Mouse (Mus musculus) erythroblast, adult 5-6 weeks (primary cell): Measurements from ENCODE around the gene Luzp1. TPM values are rescaled to one million over a fixed set of nuclear protein-coding genes. Genes with fewer than 3 reads are reported as not detected.

Source experiments
- ATAC-seq: replicated peaks from 2 replicates; pipeline ENCODE4 v1.8.0; 2016; ENCODE audit warnings: moderate number of reproducible peaks, mild to moderate bottlenecking, moderate TSS enrichment, inconsistent platforms; ENCODE audit not compliant: poor library complexity, low FRiP score, severe bottlenecking
- total RNA-seq, 2 experiments: library from RNA; stranded (forward) in 1 of 2; stranded (reverse) in 1 of 2; fragments of 150-400 nt in 1 of 2; fragments of 200-764, 138-1000 nt in 1 of 2; gene quantifications; 2 replicates each; pipeline versions ENCODE4 v1.2.3 to v1.2.4; 2015 to 2017; ENCODE audit warnings: low replicate concordance in 2 of 2

The Luzp1 gene
- total RNA-seq, 2 experiments from 2014 or later: 1.0 to 1.2 TPM

DNA sequence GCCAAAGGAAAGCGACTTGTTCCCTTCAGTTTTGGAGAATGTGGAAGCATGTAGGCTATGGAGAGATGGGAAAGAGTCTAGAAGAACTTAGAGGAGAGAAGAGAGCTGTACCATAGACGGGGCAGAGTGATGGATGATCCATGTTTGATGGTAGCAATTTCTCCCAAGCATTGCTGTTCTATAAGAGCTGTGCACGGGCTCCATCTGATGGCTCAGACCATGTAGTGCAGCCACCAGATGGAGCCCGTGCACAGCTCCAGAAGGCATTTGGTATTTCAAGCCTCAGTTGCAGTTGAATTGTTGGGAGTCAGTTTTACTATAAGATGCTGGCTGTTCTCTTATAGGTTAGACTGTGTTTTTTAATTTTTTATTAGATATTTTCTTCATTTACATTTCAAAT is 56.9 kb downstream of the Luzp1 start:
- ATAC-seq: peak; percentile 78; the same call in 1 of the 2 replicates

- no peak for ATAC-seq
Observed at GRCm38 (mm10) chr4:136545151-136545550, 75.6 kb downstream of the Luzp1 start.

GRCm38 (mm10) chr4:136546279-136547045 is 76.9 kb downstream of the Luzp1 start:
- no peak for ATAC-seq

DNA sequence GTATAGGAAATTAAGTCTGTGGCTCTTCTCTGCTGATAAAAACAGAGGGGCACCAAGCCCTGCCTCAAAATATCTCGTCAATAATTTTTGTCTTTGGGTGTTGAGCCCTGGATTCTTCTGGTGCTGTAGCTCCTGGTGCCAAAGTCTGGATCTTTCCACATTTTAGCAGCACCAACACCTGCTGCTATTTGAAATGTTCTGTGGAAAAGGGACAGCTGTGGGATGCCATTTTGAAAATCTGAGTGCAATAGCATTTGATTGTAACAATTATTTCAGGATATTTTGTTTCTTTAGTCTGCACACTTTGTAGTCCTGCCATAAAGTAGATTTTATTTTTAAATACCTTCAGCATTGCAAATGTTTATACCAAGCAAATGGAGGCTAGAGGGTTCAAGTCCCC is 78.2 kb downstream of the Luzp1 start:
- no peak for ATAC-seq

DNA sequence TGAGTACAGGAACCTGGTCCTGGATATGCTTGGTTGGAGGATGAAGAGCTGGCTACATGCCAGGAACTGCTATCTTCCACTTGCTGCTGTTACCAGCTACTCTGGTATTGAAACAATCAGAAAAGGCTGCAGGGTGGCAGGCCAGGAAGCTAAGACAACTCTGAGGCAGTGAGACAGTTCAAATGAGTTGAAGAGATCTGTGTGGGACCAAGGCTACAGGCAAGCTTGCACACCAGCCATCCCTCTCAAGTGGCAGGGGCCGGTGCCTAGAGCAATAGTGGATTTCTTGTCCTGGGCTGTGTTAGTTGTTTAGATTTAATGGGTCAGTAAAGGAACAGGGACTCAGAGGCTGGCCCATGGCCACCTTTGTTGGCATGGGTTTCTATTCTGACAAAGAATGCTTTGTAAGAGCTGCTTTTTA is 78.8 kb downstream of the Luzp1 start:
- ATAC-seq: no peak; the same call in 1 of the 2 replicates

DNA sequence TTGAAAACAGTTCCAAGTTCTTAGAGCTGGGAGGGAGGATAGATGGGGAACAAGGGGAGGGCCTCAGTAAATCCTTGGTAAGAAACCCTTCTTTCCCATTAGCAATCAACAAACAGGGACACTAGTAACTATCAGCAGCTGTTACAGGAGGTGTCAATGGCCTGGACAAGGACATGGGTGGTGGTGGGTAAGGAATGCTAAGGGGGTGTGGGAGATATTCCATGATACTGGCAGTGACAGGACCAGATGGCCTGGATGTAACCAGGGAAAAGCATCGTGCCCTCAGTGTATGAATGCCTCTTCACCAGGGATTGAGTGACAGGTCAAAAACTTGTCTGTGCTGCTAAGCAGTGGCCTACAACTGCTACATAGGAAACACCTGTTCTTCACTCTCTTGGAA is 83.5 kb downstream of the Luzp1 start:
- no peak for ATAC-seq

DNA sequence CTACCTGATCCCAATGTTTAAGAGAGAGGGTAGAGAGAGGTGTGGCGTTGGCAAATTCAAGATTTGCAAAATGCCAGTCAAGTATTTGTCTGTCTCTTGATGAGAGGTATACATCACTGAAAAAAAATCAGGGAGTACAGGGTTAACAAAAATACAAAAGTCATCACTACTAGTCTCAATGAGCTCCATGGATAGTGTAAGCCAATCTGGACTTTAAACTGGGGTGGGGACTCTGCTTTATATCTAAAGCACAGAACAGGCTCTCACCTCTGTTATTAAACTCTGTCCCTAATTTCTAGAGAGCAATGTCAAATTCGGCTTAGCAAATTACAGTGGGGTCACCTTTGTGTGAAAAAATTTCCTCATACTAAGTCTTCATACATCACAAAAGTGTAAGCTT is 88.1 kb downstream of the Luzp1 start:
- ATAC-seq: no peak

- no peak for ATAC-seq
Observed at GRCm38 (mm10) chr4:136559690-136560089, 90.1 kb downstream of the Luzp1 start.

GRCm38 (mm10) chr4:136560270-136560991 is 90.9 kb downstream of the Luzp1 start:
- ATAC-seq: no peak

- no peak for ATAC-seq
Observed at GRCm38 (mm10) chr4:136562755-136563154, 93.2 kb downstream of the Luzp1 start.

DNA sequence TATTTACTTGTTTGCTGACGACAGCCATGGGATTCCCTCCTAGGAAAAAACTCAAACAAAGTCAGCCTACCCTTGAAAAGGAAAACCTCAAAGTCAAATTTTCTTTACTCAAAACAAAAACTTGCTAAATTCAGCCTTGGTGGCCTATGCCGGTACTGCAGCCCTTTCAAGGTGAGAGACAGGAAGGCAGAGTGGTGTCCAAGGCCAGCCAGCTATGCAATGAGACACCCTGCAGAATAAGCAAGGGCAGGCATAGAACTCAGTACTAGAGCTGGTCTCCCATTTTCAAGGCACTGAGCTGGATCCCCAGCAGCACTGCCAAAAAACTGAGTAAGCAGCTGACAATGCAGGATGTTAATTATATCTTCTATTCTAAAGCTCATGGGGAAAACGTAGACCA is 99.1 kb downstream of the Luzp1 start:
- ATAC-seq: no peak

- ATAC-seq: no peak
Observed at GRCm38 (mm10) chr4:136569998-136570397, 100.4 kb downstream of the Luzp1 start.

DNA sequence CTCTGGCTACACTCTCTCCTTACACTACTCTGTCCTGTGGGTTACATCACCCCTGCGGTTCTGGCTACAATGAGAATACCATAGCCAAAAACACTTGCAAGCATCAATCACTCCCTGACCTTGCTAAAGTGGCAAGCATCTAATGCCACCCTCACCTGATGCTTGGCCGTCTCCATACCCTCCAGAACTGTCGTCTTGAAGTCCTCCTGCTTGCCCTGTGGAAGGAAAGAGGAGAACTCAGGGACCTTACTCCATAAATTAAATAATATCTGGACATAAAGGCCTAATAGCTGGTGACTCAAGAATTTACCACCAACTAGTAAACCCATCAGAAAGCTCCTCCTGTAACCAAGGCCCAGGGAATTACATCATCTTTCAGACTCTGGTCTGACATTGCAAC is 112.3 kb downstream of the Luzp1 start:
- no peak for ATAC-seq

DNA sequence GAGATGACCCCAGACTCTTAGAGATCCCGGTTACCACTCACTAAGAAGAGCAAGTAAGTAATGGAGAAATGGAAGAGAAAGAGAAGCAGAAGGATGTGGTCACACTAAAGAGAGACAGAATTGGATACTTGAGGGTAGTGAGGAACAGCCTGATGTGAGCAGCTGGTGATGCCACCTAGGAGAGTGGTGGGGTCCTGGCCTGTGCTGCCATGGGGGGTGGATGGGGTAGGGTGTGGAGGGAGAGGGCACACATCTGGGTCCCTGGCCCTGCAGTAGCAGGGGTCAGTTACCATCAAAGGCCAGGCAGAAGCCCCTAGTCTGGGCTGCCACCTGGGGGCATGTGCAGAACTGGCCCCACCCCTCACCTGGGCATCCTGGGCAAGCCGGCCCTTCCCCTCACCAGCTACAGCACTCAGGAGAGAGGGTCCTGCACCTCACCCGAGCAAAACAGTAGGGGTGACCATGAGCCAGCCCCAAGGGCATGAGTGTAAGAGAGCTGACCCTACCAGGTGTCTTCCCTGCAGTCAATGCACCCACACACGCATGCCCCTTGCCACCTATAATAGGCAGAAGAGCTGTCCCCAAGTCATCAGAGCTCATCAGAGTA is 117.8 kb downstream of the Luzp1 start:
- ATAC-seq: no peak

- no peak for ATAC-seq
Observed at GRCm38 (mm10) chr4:136588003-136588402, 118.4 kb downstream of the Luzp1 start.

DNA sequence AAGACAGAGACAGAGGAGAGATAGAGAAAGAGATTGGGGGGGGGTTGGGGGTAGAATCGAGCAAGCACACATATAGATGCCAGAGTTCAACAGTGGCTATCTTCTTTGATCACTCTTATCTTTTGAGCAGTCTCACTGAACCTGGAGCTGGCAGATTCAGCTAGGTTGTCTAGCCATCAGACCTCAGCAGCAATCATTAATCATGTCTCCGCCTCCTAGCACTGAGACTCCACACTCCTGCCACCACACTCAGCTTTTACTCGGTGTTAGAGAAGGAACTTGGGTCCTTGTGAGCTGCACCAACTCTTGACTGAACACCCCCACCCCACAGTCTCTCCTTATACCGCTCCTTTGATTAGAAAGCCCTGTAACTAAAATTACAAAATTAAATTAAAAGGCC is 122.5 kb downstream of the Luzp1 start:
- ATAC-seq: no peak

GRCm38 (mm10) chr4:136594006-136594405 is 124.4 kb downstream of the Luzp1 start:
- ATAC-seq: no peak

DNA sequence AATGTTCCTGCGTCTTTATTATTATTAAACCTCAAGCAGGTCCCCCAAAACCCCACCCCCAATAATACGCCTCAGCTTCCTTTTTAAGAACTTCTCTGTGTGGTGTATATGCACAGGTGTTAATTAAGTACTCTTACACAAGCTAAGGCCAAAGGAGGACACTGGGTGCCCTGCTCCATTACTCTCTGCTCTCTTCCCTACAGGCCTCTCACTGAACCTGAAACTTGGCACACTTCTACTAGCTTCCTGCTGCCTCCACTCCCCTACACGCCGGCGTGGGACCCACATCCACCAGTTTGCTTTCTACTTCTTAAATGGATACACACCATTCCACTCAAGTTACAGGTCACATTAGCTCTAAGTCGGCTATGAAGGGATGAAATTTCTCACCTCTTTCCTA is 125.7 kb downstream of the Luzp1 start:
- ATAC-seq: no peak

DNA sequence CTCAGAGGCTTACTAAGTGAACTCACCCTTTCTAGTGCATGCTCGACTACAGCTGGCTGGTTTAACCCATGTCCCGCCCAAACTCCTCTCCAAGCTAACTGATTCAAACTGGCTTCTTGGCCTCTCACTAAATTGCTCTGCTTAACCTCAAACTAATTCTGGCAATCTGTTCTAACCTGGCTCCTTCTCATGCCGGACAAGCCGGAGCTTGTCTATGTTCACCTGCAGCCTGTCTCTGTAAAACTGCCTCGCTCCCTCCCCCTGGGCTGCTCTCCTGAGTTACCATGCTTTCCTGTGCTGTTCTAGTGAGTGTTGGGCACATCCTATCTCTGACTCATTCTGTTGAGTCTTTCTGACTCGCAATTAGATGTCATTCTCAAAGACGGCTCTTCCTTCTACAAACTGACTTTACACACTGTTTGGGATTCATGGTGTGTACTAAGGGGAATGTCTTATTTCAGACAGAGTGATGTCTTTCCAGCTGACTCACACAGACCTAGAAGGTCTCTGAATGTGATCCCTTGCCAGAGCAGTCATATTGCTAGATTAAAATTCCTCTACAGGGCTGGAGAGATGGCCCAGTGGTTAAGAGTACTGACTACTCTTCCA is 128.8 kb downstream of the Luzp1 start:
- ATAC-seq: no peak

DNA sequence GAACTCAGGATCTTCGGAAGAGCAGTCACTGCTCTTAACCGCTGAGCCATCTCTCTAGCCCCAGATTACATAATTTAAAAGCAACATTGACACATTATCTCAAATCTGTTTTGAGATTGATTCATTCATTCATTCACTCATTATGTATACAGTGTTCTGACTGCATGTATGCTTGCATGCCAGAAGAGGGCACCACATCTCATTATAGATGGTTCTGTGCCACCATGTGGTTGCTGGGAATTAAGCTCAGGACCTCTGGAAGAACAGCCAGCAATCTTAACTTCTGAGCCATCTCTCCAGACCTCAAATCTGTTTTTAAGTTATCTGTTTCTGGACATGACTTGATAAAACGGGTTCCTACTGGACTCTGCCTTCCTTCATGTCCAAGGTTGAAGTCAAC is 130.3 kb downstream of the Luzp1 start:
- ATAC-seq: no peak

- ATAC-seq: no peak
Observed at GRCm38 (mm10) chr4:136600536-136600935, 131.0 kb downstream of the Luzp1 start.
